Mouse (Mus musculus): Measurements from ENCODE around the gene Skint1.
"Not testable (repeated sequence)": the region's sequence is repeated elsewhere in the genome, so short reads cannot be mapped to it uniquely, and the experiment has no call there.

Gene Skint1

GRCm38 (mm10) chr4:112005969-112006368, at the start of gene Skint1:
TSS of gene Skint1 (plus strand) at chr4:112006269.
- no peak for DNase-seq (ENCODE audit: low read depth, low spot score)

GRCm38 (mm10) chr4:111961309-111961708, 44.8 kb upstream of the Skint1 start:
- DNase-seq (ENCODE audit: low read depth, low spot score): no peak

- DNase-seq (ENCODE audit: low read depth, low spot score): not testable (repeated sequence)
Measured at GRCm38 (mm10) chr4:111963241-111963640, 42.8 kb upstream of the Skint1 start.

- DNase-seq (ENCODE audit: low read depth, low spot score): no peak
Measured at GRCm38 (mm10) chr4:111963669-111964068, 42.4 kb upstream of the Skint1 start.

GRCm38 (mm10) chr4:111972623-111973022, 33.4 kb upstream of the Skint1 start, which contains the start of gene Skint7:
TSS of gene Skint7 (plus strand) at chr4:111972923.
- no peak for DNase-seq (ENCODE audit: low read depth, low spot score)

GRCm38 (mm10) chr4:112071716-112072115, 65.6 kb downstream of the Skint1 start, which contains the start of gene Skint4:
TSS of gene Skint4 (plus strand) at chr4:112072016.
- no peak for DNase-seq (ENCODE audit: low read depth, low spot score)

All from retina, postnatal 7 days (tissue).